Comparison of ENCODE assay signal across 20 mouse cellular contexts in the genomic region with DNA sequence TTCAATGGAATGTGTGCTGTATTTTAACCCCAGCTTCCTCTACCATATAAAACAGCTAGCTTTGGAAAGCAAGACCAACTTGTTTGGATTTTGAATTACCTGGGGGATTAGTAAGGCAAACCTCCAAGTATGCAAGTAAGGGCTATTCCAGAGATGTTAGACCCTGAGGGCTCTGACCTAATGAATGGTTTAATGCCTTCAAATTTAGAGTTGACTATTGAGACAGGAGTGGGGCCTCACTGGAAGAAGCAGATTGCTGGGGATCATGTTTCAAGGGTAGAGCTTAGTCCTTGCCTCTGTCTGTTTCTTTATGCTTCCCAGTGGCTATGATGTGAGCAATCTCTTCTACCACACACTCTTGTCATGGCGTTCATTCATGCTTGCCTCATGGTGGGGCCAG.
DNase-seq lines count a peak whose midpoint lies in the region; ATAC-seq lines count a peak whose summit lies in the region.
"Had no signal": no experiment of that assay in that cellular context is flagged by ENCODE, and none has a peak within 500 bp of the region (broad histone marks: within the 10 kb centered on the region; RNA-seq: fewer than 3 reads in every experiment).

No protein-coding gene starts in this region.

- H3K4me2 ChIP-seq in embryonic facial prominence, embryonic 11.5 days (ENCODE audit: low read depth, low read length), result no peak overlapping the region
- H3K4me2 ChIP-seq: embryonic facial prominence, embryonic 15.5 days; heart, embryonic 15.5 days; hindbrain, embryonic 13.5 days had no signal

- H3K27me3 ChIP-seq in embryonic facial prominence, embryonic 11.5 days (ENCODE audit: control insufficient read depth, insufficient read depth, low read length), result no peaks in the 10 kb centered on the region
- H3K27me3 ChIP-seq in embryonic facial prominence, embryonic 10.5 days (replicated peaks; ENCODE audit: low read depth, poor library complexity, severe bottlenecking), result no peaks in the 10 kb centered on the region
- H3K27me3 ChIP-seq: embryonic facial prominence, embryonic 15.5 days; heart, embryonic 15.5 days; hindbrain, embryonic 13.5 days had no signal

- 50% methylated on average over 1 of the region's 1 CpGs for WGBS in embryonic facial prominence, embryonic 11.5 days
- WGBS in embryonic facial prominence, embryonic 10.5 days, result 72% methylated on average over 1 of the region's 1 CpGs

- no peak overlapping the region for H3K27ac ChIP-seq in embryonic facial prominence, embryonic 11.5 days (replicated peaks; ENCODE audit: low read depth, low read length)
- no peak overlapping the region for H3K27ac ChIP-seq in embryonic facial prominence, embryonic 10.5 days (replicated peaks)
- H3K27ac ChIP-seq: embryonic facial prominence, embryonic 15.5 days; forebrain, embryonic 10.5 days; heart, embryonic 15.5 days; hindbrain, embryonic 13.5 days; hindbrain, postnatal 0 days had no signal

- DNase-seq in embryonic facial prominence, embryonic 11.5 days (ENCODE audit: low spot score), result peak; percentile 45
- DNase-seq in embryonic facial prominence, embryonic 10.5 days (ENCODE audit: low spot score), result no peak
- peak; percentile 14 for DNase-seq in NIH3T3 (ENCODE audit: low read depth)
- peak; percentile 35 for DNase-seq in forelimb bud, embryonic 11.5 days (ENCODE audit: low read depth, low spot score)
- DNase-seq in layer of hippocampus, adult 9-11 months, result no peak
- DNase-seq: adrenal gland, adult 8-10 months; adrenal gland, postnatal 36 days; cerebellum, adult 11 months; cerebellum, adult 8-10 months; cerebellum, postnatal 14 days; gastrocnemius, postnatal 36 days; heart, postnatal 14 days had no signal

- H3K4me1 ChIP-seq in embryonic facial prominence, embryonic 11.5 days (ENCODE audit: control insufficient read depth, insufficient read depth, low read length), result no peaks in the 10 kb centered on the region
- H3K4me1 ChIP-seq in embryonic facial prominence, embryonic 10.5 days, result peaks cover 13% of the 10 kb centered on the region
- H3K4me1 ChIP-seq: heart, embryonic 15.5 days; hindbrain, embryonic 13.5 days had no signal

- no peaks in the 10 kb centered on the region for H3K36me3 ChIP-seq in embryonic facial prominence, embryonic 11.5 days (replicated peaks; ENCODE audit: control insufficient read depth, insufficient read depth, low read depth, low read length)
- H3K36me3 ChIP-seq in embryonic facial prominence, embryonic 10.5 days (replicated peaks), result peaks cover 31% of the 10 kb centered on the region
- H3K36me3 ChIP-seq: forebrain, embryonic 10.5 days had no signal

- no peak for ATAC-seq in embryonic facial prominence, embryonic 11.5 days (replicated peaks; ENCODE audit: insufficient number of reproducible peaks, low FRiP score, low TSS enrichment, low read depth)
- no peak for ATAC-seq in cerebellum, adult (ENCODE audit: insufficient number of reproducible peaks, low FRiP score, low TSS enrichment)
- ATAC-seq: forebrain, embryonic 14.5 days; hindbrain, postnatal 0 days had no signal

- no peaks in the 10 kb centered on the region for H3K9me3 ChIP-seq in embryonic facial prominence, embryonic 11.5 days (replicated peaks; ENCODE audit: control insufficient read depth, low read length)
- no peaks in the 10 kb centered on the region for H3K9me3 ChIP-seq in embryonic facial prominence, embryonic 10.5 days
- H3K9me3 ChIP-seq: embryonic facial prominence, embryonic 15.5 days; forebrain, embryonic 10.5 days; heart, embryonic 15.5 days; hindbrain, embryonic 13.5 days had no signal

- H3K9ac ChIP-seq in embryonic facial prominence, embryonic 11.5 days (replicated peaks; ENCODE audit: low read length), result no peak overlapping the region
- H3K9ac ChIP-seq: embryonic facial prominence, embryonic 15.5 days; heart, embryonic 15.5 days; hindbrain, embryonic 13.5 days had no signal

- H3K4me3 ChIP-seq in embryonic facial prominence, embryonic 11.5 days (ENCODE audit: low read depth, low read length), result no peak overlapping the region
- H3K4me3 ChIP-seq in embryonic facial prominence, embryonic 10.5 days, result no peak overlapping the region
- H3K4me3 ChIP-seq: embryonic facial prominence, embryonic 15.5 days; erythroblast, embryonic 14.5 days; forebrain, embryonic 10.5 days; heart, embryonic 15.5 days; hindbrain, embryonic 13.5 days had no signal

Comparison
In these comparisons a context has a peak if more than half of its experiments do, and no peak if none do; other contexts are left out.
1. DNase-seq: peak in embryonic facial prominence, embryonic 11.5 days (single experiment), NIH3T3 (single experiment) and forelimb bud, embryonic 11.5 days (single experiment); none in embryonic facial prominence, embryonic 10.5 days (single experiment) and layer of hippocampus, adult 9-11 months (single experiment).